Mouse (Mus musculus): ENCODE measurements around the gene Lims1. TPM values are rescaled to one million over a fixed set of nuclear protein-coding genes. Genes with fewer than 3 reads are reported as not detected.

The Lims1 gene
- total RNA-seq, 2 experiments from 2014 or later: 20.7 to 22.6 TPM

- DNase-seq (ENCODE audit: low spot score in 2 of 2): peak in 1 of 2 experiments; percentile 14
- H3K27ac ChIP-seq: peak overlapping the region; percentile 99
- no peak for TF ChIP-seq CTCF (conservative IDR thresholded peaks at IDR 0.05)
- H3K4me3 ChIP-seq: peak overlapping the region; percentile 95
Observed at GRCm38 (mm10) chr10:58445850-58446249, 122.6 kb downstream of the Lims1 start.

DNA sequence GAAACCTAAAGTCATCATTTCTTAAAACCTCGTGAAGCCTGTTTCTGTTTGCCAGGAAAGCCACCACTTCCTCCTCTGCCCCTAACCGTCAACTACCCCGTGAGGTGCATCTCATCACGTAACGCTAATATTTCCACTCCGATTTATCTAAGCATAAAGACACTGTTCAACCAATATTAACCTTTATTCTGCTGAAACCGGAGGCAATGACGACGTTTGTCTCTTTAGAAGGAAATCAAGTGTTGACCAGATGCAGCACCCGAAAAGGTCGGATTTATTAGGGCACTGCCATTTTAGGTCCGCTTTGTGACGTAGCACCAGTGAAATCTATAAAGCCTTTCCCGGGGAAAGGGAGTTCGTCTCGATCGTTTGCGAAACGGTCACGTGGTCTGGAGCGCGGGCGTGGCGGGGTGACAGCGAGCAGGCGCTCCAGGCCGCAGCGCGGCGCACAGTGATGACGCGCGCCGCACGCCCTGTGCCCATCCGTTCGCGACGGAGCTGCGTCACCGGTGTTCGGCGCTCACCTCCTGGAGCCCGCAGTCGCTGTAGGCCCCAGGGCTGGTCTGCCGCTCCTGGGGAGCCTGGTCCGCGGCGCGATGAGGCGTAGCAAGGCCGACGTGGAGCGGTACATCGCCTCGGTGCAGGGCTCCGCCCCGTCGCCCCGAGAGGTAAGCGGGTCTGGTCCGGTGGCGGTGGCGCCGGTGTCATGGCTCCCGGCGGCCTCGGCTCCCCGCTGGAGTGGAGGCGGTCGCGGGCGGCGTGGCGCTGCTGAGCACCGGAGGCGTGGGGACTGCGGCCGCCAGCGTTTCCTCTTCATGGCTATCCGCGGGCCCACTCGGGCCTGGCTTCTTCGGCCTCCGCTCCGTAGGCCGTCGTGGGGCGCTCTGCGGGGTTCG, 123.4 kb downstream of the Lims1 start, which contains the start of gene Ranbp2:
Ranbp2 (plus strand) TSS at position 537 of the 896 bp plus-strand sequence.
- TF ChIP-seq CTCF (conservative IDR thresholded peaks at IDR 0.05): peak; percentile 32
- DNase-seq (ENCODE audit: low spot score in 2 of 2): peak; percentile 97 to 98
- peak within 1 kb of the TSS; percentile 95 for H3K4me3 ChIP-seq
- peak within 1 kb of the TSS; percentile 99 for H3K27ac ChIP-seq

- Histone ChIP-seq H3K4me3 (peak overlapping the region; percentile 95), H3K27ac (peak overlapping the region; percentile 99)
- no peak for DNase-seq (ENCODE audit: low spot score in 2 of 2)
- TF ChIP-seq CTCF (conservative IDR thresholded peaks at IDR 0.05): no peak
Observed at GRCm38 (mm10) chr10:58447280-58447781, 124.1 kb downstream of the Lims1 start.

GRCm38 (mm10) chr10:58451575-58451974, 128.3 kb downstream of the Lims1 start:
- no peak for TF ChIP-seq CTCF (conservative IDR thresholded peaks at IDR 0.05)
- Histone ChIP-seq H3K4me3 (no peak overlapping the region), H3K27ac (no peak overlapping the region)
- no peak for DNase-seq (ENCODE audit: low spot score in 2 of 2)

DNA sequence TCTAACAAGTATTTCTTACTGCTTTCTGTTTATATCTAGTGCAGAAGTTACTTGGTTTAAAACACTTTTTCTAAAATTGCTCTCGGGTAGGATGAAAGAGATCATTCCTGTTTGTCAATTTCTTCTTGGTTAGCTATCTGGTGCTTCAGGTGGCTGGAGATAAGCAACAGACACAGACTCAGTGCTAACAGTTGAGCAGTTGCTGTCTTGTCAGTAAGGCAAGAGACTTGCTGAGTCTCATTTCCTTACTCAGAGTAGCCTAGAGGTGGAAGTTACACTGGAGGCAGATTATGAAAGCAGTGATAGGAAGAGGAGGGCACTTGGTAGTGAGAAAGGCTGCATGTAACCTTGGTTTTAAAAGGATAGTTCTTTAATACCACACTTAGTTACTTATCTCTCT, 128.9 kb downstream of the Lims1 start:
- H3K4me3 ChIP-seq: no peak overlapping the region
- DNase-seq (ENCODE audit: low spot score in 2 of 2): no peak
- H3K27ac ChIP-seq: no peak overlapping the region
- TF ChIP-seq CTCF (conservative IDR thresholded peaks at IDR 0.05): no peak

DNA sequence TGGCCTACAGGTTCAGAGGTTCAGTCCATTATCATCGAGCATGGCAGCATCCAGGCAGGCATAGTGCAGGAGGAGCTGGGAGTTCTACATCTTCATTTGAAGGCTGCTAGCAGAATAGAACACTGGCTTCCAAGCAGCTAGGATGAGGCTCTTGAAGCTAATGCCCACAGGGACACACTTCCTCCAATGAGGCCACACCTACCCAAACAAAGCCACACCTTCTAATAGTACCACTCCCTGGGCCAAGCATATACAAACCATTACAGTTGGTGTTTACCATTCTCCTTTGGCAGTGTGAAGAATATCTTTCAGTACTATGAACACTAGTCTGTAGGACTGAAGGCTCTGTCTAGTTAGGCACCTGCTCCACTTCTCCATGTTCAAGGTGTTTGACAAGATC, 136.6 kb downstream of the Lims1 start:
- DNase-seq (ENCODE audit: low spot score in 2 of 2): no peak
- TF ChIP-seq CTCF (conservative IDR thresholded peaks at IDR 0.05): no peak
- no peak overlapping the region for H3K4me3 ChIP-seq
- H3K27ac ChIP-seq: no peak overlapping the region

Other genes starting within 250 kb of the Lims1 start
- not detected for gene AW822073, start 98.5 kb upstream of the Lims1 start, total RNA-seq (2021)
- not detected for gene Duxf3, start 90.8 kb upstream of the Lims1 start, total RNA-seq (2021)
- not detected for gene Gm4981, start 86.8 kb upstream of the Lims1 start, total RNA-seq (2021)
- 10 to 100 TPM; 75.9 to 81.9 TPM for gene Gcc2, start 68.0 kb upstream of the Lims1 start, total RNA-seq (2021)
- gene Ranbp2, start 123.5 kb downstream of the Lims1 start, total RNA-seq (2021): 10 to 100 TPM; 78.2 to 81.5 TPM
- 1 to 10 TPM; 4.2 to 5.1 TPM for gene Ccdc138, start 174.5 kb downstream of the Lims1 start, total RNA-seq (2021)